Mouse (Mus musculus) heart, postnatal 14 days (tissue): ENCODE data around the gene Prkrip1. TPM values are rescaled to one million over a fixed set of nuclear protein-coding genes. Genes with fewer than 3 reads are reported as not detected.
A peak's percentile ranks its signal among the peaks of the same experiment; 100 is the strongest.
"Not testable (repeated sequence)": the region's sequence is repeated elsewhere in the genome, so short reads cannot be mapped to it uniquely, and the experiment has no call there.

Experiments
- DNase-seq, 2 experiments: peaks; one replicate each; pipeline ENCODE4 v3.0.0; 2021 to 2022
- intact Hi-C: fragments of 180-260 bp; cut with DNase I; formaldehyde crosslinking; loops from one replicate; pipeline ENCODE4 v1.15.1; 2025
- total RNA-seq, 2 experiments: library from RNA; stranded (reverse); gene quantifications; 2 replicates each; pipeline ENCODE4 v1.2.3; 2021

Prkrip1 gene
- total RNA-seq, 2 experiments from 2014 or later = 20.3 to 21.7 TPM

DNA sequence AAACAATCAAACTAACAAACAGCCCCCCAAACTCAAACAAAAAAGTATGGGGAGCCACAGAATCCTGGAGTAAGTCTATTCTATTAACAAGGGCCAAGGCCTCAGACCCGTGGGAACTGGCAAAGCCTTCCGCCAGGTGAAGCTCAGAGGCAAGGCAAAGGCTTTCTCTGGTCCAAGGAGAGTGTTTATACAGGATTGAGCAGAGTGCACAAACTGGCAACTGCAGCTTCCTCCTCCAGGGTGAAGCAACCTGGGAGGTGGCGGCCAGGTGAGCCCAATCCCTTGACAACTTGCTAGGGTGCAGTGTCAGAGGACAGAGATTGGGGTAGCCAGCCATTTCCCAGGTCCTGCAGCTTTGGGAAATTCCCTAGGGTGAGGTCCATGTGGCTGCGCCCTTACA lies 31.5 kb downstream of the Prkrip1 start:
- DNase-seq = no peak
- intact Hi-C loops = no loop called here

DNA sequence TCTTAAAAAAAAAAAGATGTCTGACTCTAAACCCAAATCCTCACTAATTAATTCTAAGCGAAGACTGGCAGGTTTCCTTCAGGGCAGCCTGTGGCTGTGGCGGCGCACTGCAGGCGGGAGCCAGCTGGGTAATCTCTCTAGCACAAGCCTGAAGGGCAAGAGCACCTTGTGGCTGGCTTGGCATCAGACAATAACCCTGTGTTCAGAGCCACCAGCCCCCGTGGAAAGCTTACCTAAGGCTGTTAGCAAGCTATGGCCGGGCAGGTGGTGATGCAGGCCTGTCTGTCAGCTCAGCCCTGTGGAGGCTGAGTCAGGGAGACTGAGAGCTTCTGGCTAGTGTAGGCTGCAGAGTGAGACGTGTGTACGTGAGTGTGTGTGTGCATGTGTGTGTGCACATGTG lies 33.5 kb downstream of the Prkrip1 start:
- intact Hi-C loops = no loop called here
- no peak for DNase-seq

DNA sequence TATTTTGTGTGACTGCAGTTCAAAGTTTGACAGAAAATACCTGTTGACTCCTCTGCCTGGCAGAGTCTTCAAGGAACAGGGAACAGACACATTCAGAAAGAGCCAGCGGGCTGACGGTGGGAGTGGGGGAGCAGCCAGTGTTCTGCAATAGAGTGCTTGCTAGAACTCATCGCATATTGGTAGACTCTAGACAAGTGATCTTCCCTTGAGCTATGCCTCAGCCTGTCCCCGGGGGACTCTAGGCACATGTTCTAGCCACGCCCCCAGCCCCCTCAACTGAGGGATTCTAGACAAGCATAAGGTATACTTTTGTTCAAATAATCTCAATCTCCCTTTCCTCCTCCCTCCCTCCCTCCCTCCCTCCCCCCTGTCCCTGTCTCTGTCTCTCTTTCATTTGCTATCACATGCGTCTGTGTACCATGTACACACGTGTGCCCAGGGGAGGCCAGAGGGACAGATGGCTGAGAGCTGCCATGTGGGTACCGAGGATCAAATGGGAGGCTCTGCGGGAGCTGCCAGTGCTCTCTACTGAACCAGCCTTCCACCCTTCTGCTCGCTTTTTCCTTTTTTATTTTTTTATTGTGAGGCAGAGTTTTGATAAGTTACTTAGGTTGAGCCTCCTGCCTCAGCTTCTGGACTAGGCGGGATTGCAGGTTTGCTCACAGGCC lies 34.8 kb downstream of the Prkrip1 start:
- intact Hi-C loops = no loop called here
- DNase-seq = no peak

DNA sequence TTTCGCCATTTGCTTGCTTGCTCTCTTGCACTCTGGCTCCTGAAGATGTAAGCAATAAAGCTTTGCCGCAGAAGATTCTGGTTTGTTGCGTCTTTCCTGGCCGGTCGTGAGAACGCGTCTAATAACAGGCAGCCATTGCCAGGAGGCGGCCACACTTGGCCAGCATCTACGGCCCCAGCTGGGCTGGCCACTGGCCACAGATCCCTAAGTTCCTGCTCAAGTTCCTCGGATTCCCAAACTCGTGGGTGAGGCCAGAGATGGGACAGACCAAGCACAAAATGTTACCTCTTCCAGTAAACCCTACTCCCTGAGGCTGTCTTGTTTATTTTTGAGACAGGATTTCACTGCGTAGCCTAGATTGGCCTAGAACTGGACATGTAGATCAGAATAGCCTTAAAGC lies 38.7 kb downstream of the Prkrip1 start:
- intact Hi-C loops = not testable (repeated sequence)

DNA sequence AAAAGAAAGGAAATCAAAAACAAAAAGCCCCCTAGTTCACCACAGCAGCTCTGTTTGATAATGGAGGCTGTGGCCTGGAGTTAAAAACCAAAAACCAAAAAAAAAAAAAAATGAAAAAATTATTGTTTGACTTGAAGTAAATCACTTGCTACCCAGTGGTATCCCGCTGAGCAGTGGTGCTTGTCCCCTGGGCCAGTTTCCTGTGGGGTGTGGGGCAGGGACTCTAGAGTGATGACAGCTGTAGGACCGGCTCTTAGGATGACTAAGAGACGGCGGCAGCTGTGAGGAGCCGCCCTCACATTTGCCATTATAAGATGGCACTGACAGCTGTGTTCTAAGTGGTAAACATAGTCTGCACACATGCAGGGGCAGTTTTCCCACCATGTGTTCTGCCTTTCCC lies 43.4 kb downstream of the Prkrip1 start:
- intact Hi-C loops = no loop called here
- DNase-seq = no peak

More for the DNA sequence above, 38.7 kb downstream of the Prkrip1 start:
- peak; percentile 77 to 81 for DNase-seq

DNA sequence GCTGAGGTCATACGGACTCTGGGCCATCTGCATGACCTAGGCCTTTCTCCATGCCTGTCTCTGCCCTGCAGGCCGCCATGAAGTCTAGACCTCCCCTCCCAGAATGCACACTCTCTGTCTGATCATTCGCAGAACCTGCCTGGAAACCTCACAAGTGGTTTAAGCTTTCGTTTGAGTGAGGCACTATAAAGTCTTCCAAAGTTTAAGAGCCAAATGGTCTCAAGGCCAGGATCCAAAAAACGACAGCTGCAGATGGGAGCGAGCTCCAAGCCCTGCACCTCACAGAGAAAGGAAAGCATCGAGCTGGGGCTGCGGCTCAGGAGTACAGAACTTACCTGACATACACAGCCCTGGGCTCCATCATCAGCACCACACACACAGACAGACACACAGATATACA lies 46.4 kb downstream of the Prkrip1 start:
- DNase-seq = peak; percentile 41 to 61
- intact Hi-C loops = no loop called here

DNA sequence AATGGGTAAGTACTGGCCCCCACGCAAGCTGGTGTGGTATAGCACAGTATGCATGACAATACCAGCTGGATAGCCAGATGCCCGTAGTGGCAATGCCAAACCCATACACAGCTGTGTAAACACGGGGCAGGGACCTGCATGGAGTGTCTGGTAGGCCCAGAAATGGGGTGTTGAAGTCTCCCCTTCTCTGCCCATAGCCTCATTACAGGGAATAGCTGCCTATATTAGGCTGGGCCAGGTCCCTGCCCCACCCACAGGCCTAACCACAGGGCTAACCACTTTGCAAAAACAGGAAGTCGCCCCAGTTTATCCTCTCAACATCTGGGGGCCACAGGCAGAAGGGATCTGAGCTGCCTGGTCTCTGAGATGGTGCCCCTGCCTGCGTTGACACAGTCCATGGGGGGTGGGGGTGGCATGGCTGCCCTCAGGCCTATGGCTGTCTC lies 49.6 kb downstream of the Prkrip1 start:
- DNase-seq, intact Hi-C loops: not testable (repeated sequence)

DNA sequence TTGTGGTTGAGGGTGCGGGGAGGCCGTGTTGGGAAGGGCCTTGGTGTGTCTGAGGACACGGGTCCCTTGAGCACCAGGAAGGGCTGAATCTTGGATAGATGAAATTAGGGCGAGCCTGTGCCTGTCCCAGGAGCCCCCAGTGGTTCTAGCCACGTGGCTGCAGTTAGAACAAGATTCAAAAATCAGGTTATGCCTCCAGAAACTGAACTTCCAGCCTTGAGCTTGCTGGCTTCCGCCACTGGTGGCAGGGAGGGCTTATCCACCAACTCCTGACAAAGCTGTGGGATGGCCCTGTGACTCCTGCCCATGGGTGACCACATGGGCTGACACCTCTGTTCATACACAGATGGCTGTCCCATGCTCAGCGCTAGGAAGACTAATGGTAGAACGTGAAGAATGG lies 51.1 kb downstream of the Prkrip1 start:
- no peak for DNase-seq
- intact Hi-C loops = no loop called here

DNA sequence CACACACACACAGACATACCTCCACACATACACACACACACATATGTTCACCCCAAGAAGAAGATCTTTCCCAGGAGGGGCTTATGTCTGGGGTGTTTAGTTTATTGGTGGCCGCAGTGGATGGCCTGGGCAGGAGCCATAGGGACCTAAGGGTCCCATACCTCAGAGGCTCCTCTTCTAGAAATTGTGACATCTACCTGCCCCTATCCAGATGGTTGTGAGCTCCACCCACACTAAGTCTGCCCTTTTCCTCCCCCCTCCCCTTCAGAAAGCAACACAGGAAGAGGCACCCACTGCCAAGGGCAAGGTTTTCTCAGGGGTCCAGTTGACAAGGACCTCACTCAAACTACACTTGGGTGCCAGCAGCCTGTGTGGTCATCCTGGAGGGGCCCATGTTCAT lies 51.8 kb downstream of the Prkrip1 start:
- intact Hi-C loops = no loop called here
- no peak for DNase-seq

DNA sequence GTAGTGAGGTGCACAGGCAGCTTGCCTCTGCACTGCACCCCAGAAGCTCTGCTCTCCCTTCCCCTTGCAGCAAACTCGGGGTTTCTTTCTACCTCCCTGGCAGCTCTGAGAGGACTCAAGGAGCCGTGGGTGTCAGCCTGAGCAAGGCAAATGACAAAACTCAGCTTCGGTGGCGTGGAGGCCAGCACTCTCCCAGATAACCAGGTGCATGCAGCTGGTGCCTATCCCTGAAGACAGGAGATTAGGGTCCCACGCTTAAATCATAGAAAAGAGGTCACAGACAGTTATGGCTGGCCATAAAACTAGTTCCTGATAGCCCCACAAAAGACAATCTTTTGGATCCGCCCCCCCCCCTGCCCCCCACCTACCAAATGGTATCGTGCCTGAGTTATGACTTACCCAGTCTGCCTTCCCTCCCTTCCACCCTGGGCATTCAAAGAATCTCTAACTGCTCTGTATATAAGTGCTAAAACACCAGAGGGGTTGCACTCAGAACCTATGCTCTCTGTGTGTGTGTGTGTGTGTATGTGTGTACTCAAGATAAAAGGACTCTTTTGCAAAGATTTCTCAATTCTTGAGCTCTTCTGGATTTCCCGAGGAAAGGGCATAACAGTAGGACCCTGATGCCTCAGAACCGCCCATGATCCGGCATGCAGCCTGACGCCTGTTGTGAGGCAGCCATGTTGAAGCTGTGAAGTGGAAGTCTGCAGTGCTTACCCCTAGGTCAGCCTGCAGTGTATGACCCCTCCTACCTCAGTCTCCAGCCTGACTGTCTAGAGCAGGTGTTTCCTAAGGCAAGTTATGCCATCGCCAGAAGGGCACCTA lies 53.9 kb downstream of the Prkrip1 start:
- intact Hi-C loops = no loop called here
- DNase-seq = peak; percentile 59 to 60

DNA sequence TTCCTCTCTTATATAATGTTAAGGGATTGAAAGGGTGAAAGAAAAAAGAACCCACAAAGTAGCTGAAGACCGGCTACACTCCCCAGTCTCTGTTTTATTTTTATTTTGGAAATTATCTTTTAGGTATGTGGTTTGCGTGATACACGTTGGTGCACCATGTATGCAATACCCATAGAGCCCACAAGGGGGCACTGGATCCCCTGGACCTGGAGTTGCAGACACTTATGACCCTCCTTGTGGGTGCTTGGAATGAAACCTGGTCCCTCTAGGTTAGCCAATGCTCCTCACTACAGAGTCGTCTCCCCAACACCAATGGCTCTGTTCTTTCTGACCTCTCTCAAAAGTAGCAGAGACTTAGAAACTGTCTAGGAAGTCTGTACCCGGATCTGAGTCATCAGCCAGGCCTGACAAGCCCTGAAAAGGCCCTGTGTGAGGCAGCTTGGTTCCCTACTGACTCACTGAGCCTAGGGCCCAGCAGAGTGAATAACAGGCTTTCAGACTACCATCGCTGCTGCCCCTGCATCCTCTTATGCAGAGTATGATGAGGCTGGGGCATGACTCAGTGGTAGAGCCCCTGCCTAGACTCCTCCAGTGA lies 55.5 kb downstream of the Prkrip1 start:
- intact Hi-C loops = no loop called here
- no peak for DNase-seq

DNA sequence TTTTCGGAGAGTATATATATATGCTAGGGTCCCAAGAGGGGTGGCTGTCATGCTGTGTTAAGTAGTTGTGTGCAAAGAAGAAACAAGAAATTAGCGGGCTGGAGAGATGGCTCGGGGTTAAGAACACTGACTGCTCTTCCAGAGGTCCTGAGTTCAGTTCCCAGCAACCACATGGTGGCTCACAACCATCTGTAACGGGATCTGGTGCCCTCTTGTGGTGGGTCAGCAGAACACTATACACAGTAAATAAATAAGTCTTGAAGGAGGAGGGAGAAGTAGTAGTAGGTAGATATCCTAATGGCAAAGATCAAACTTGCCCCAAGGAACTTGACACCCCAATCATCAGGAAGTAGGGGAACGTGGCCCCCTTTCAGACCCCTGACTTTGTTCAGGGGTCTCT lies 56.0 kb downstream of the Prkrip1 start:
- intact Hi-C loops = no loop called here

DNA sequence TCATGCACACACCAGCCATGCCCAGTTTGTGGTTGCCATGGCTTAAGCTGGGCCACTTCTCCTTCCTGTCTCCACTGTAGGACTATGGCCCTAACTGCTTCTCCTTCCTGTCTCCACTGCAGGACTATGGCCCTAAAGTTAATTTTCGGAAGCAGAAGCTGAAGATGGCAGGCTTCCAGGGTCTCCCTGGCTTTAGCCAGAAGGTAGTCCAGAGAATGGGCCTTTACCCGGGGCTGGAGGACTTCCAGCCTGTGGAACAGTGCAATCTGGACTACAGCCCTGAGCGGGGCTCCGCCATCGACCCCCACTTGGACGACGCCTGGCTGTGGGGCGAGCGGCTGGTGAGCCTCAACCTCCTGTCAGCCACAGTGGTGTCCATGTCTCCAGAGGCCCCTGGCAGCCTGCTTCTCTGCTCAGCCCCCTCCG lies 58.7 kb downstream of the Prkrip1 start:
- intact Hi-C loops = no loop called here
- DNase-seq = peak; percentile 28 to 37

More for the DNA sequence above, 56.0 kb downstream of the Prkrip1 start:
- DNase-seq = no peak

DNA sequence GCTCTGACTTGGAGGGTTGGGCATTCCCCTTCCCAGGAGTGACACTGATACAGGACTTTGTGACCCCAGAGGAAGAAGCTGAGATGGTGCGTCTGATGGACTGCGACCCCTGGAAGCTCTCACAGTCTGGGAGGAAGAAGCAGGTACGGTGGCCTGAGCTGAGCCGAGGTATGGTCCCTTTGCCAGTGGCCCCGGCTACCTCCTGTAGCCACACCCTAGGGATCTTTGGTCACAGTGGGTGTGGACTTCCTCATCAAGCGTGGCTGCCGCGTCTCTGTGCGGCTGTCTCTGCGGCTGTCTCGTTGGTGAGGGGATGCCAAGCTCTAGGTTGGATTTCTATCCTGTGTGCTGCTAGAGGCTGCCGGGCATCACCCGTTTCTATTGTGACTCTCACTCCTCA lies 59.4 kb downstream of the Prkrip1 start:
- intact Hi-C loops = loop anchor here (5.0 kb wide), 1 partner anchor 113 kb away; no protein-coding TSS in a partner anchor
- DNase-seq = no peak

DNA sequence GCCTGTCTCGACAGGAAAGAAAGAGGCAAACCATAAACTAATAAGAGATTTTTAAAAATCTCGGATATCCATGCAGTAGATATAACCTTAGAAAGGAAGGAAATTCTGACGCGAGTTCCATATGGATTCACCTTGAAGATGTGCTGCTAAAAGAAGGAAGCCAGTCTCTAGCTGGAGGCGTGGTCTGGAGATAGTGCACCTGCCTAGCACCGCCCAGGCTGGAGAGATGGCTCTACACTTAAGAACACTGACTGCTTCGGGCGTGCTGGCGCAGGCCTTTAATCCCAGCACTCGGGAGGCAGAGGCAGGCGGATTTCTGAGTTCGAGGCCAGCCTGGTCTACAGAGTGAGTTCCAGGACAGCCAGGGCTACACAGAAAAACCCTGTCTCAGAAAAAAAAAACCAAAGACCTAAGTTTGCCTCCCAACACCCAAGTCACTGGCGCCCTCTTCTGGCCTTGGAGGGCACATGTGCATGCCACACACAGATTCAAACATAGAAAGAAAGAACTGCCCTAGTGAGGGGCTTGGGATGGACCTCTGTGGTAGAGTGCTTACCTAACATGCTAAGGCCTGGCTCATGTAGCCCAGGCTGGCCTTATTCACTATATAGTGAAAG lies 61.0 kb downstream of the Prkrip1 start:
- intact Hi-C loops = loop anchor here (2.0 to 5.0 kb wide), 2 partner anchors 49 to 115 kb away; no protein-coding TSS in a partner anchor

DNA sequence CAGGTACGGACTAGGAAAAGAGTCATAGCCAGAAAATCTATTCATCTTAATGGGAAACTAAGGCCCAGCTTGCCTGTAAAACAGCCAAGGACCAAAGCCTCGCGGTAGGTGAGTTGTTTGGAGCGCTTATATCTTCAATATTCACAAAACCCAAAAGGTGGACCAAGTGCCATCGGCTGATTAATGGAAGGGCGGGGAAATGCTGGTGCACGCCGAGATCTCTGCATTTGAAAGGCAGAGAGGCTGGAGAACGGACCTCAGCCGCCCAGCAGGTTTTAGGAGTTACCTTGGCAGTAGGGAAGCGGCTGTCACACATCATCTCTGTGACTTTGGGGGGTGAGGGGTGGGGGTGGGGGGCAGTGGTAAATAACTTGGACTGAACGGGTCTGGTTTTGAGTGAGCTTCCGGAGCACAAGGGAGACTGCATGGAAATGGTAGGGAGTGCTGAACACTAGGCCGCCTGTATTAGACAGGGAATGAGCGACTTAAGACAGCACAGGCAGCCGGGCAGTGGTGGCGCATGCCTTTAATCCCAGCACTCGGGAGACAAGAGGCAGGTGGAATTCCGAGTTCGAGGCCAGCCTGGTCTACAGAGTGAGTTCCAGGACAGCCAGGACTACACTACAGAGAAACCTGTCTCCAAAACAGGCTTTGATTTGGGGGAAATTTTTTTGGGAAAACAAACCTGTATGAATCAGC lies 62.3 kb downstream of the Prkrip1 start:
- no peak for DNase-seq
- intact Hi-C loops = loop anchor here (2.0 to 5.0 kb wide), 2 partner anchors 50 to 116 kb away; no protein-coding TSS in a partner anchor

More for the DNA sequence above, 61.0 kb downstream of the Prkrip1 start:
- DNase-seq = peak; percentile 44 to 65

DNA sequence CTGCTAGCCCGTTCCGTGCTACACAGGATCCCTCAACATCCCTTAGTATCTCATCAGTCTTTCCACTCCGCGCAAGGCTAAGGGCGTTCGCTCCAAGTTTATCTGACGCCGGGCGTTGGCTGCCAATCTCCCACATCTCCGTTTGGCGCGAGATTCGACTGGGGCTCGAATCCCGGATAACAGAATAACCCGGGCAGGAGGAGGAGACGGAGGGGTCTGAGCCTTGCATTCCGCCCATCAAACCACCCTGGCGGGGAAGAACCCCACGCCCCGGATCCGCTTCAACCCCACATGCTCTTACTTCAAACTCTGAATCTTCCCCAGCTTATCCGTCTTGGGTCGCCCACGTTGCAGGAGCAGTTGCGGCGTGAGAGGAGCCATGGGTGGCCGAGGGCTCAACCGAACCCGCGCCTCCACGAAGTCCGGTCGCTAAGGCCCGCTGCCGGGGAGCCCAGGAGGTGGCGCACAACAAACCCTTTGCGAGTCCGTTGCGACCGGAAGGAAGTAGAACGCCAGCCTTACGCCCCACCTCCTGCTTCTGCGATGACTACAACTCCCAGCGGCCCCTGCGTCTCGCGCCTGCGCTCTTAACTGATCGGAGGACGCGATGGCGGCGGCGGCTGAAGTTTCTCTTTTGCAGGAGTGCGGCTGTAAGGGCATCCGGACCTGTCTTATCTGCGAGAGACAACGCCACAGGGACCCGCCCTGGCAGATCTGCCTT lies 63.0 kb downstream of the Prkrip1 start, which contains the start of the genes Lrwd1 and Alkbh4:
Gene Lrwd1 (minus strand): TSS at position 504 of the 721 bp plus-strand sequence.
Gene Alkbh4 (plus strand): TSS at position 576 of the 721 bp plus-strand sequence.
- peak; percentile 95 to 97 for DNase-seq
- intact Hi-C loops = loop anchor here (2.0 to 5.0 kb wide), 3 partner anchors 15 to 117 kb away; no protein-coding TSS in a partner anchor
